8 mouse cellular contexts compared by ENCODE assay signal in genomic region chr15:101316279-101316912, GRCm38 (mm10). TPM values are rescaled to one million over a fixed set of nuclear protein-coding genes. Genes with fewer than 3 reads are reported as not detected.
A peak's percentile ranks its signal among the peaks of the same experiment; 100 is the strongest.
DNase-seq lines count a peak whose midpoint lies in the region; ATAC-seq and TF ChIP-seq lines count a peak whose summit lies in the region.

No protein-coding gene starts in this region.

- no peaks in the 10 kb centered on the region for H3K4me1 ChIP-seq in neural tube, embryonic 12.5 days
- H3K4me1 ChIP-seq in liver, embryonic 12.5 days = peaks cover 49% of the 10 kb centered on the region
- H3K4me1 ChIP-seq in stomach, postnatal 0 days (replicated peaks; ENCODE audit: control insufficient read depth, insufficient read depth) = no peaks in the 10 kb centered on the region

- peak; percentile 31; the same call in 1 of the 2 replicates for ATAC-seq in neural tube, embryonic 12.5 days (ENCODE audit: low FRiP score, low read depth)
- ATAC-seq in liver, embryonic 12.5 days = no peak
- ATAC-seq in stomach, postnatal 0 days (ENCODE audit: low FRiP score, low TSS enrichment) = no peak; the same call in 1 of the 2 replicates

- no peaks in the 10 kb centered on the region for H3K9me3 ChIP-seq in neural tube, embryonic 12.5 days
- no peaks in the 10 kb centered on the region for H3K9me3 ChIP-seq in liver, embryonic 12.5 days (replicated peaks)
- H3K9me3 ChIP-seq in stomach, postnatal 0 days (ENCODE audit: control insufficient read depth, low read length) = no peaks in the 10 kb centered on the region

- peak overlapping the region; percentile 37; the same call in 1 of the 2 replicates for H3K4me2 ChIP-seq in neural tube, embryonic 12.5 days (replicated peaks)
- H3K4me2 ChIP-seq in liver, embryonic 12.5 days = peak overlapping the region; percentile 54
- peak overlapping the region; percentile 60 for H3K4me2 ChIP-seq in stomach, postnatal 0 days (replicated peaks; ENCODE audit: low read depth)

- H3K27ac ChIP-seq in gastrocnemius, adult 2 months = peak overlapping the region; percentile 64
- no peak overlapping the region for H3K27ac ChIP-seq in neural tube, embryonic 12.5 days
- H3K27ac ChIP-seq in liver, embryonic 12.5 days = peak overlapping the region; percentile 58; the same call in 1 of the 2 replicates
- no peak overlapping the region for H3K27ac ChIP-seq in stomach, postnatal 0 days (replicated peaks)

- TF ChIP-seq EP300 in stomach, postnatal 0 days (optimal IDR thresholded peaks at IDR 0.05) = no peak

- no peak overlapping the region for H3K9ac ChIP-seq in neural tube, embryonic 12.5 days
- H3K9ac ChIP-seq in liver, embryonic 12.5 days = 0 out of 2 replicates have a peak overlapping the region, but pooled peaks have one; percentile 8
- 0 out of 2 replicates have a peak overlapping the region, but pooled peaks have one; percentile 9 for H3K9ac ChIP-seq in stomach, postnatal 0 days (ENCODE audit: low read length)

- H3K27me3 ChIP-seq in neural tube, embryonic 12.5 days (replicated peaks) = no peaks in the 10 kb centered on the region
- 0 out of 2 replicates have a peak, but pooled peaks cover 9% of the 10 kb centered on the region for H3K27me3 ChIP-seq in liver, embryonic 12.5 days (replicated peaks)
- no peaks in the 10 kb centered on the region for H3K27me3 ChIP-seq in stomach, postnatal 0 days (ENCODE audit: control insufficient read depth, insufficient read depth, low read length)

- 60% methylated on average over 13 of the region's 13 CpGs for WGBS in neural tube, embryonic 12.5 days
- 23% methylated on average over 13 of the region's 13 CpGs for WGBS in liver, embryonic 12.5 days (ENCODE audit: insufficient replicate concordance)
- WGBS in stomach, postnatal 0 days = 49% methylated on average over 13 of the region's 13 CpGs

- peak overlapping the region; percentile 66 for H3K4me3 ChIP-seq in gastrocnemius, adult 2 months
- H3K4me3 ChIP-seq in neural tube, embryonic 12.5 days = no peak overlapping the region
- peak overlapping the region; percentile 29 for H3K4me3 ChIP-seq in liver, embryonic 12.5 days
- H3K4me3 ChIP-seq in stomach, postnatal 0 days (ENCODE audit: low read depth, low read length) = peak overlapping the region; percentile 34

- no peaks in the 10 kb centered on the region for H3K36me3 ChIP-seq in neural tube, embryonic 12.5 days
- no peaks in the 10 kb centered on the region for H3K36me3 ChIP-seq in liver, embryonic 12.5 days
- no peaks in the 10 kb centered on the region for H3K36me3 ChIP-seq in stomach, postnatal 0 days (ENCODE audit: control insufficient read depth, insufficient read depth, low read length)

- intact Hi-C loops in gastrocnemius, adult 2 months (cut with DNase I) = loop anchor here (5.0 kb wide), 1 partner anchor 94 kb away; the partner anchor contains the start of gene Grasp

- TF ChIP-seq CTCF in gastrocnemius, adult 2 months (IDR thresholded peaks at IDR 0.05) = no peak
- no peak for TF ChIP-seq CTCF in stomach, postnatal 0 days (IDR thresholded peaks at IDR 0.05; ENCODE audit: low read depth)

- no peak for DNase-seq in gastrocnemius, adult 2 months
- no peak for DNase-seq in gastrocnemius, postnatal 25 days
- DNase-seq in neural tube, embryonic 10.5 days (ENCODE audit: extremely low spot score, low spot score) = no peak
- DNase-seq in stomach, postnatal 0 days (ENCODE audit: low spot score) = no peak
- no peak for DNase-seq in adrenal gland, postnatal 25 days
- no peak for DNase-seq in adrenal gland, adult 8-10 months

RNA-seq across cellular contexts. Expression of gene 6030408B16Rik, which starts 23.4 kb away (rescaled TPM):
- under 1 TPM; 0.20 to 0.36 TPM for total RNA-seq in gastrocnemius, adult 2 months (2021)
- total RNA-seq in gastrocnemius, postnatal 25 days (2021) = under 1 TPM; 0.31 to 0.32 TPM
- polyA plus RNA-seq in neural tube, embryonic 12.5 days (2016; fragmentation: Nextera tagmentation; extraction: Ambion mirVana) = 0.13 and 0.23 TPM in 2 replicates
- 0.17 and 0.19 TPM in 2 replicates for polyA plus RNA-seq in liver, embryonic 12.5 days (2016; fragmentation: Nextera tagmentation; extraction: Ambion mirVana)
- polyA plus RNA-seq in stomach, postnatal 0 days (2015; fragmentation: Nextera tagmentation; extraction: Ambion mirVana) = 2.4 TPM in 2 replicates
- 0.27 TPM in 1 of 2 replicates, not detected in the other for total RNA-seq in adrenal gland, postnatal 25 days (2021)
- under 1 TPM; 0.49 to 0.91 (median 0.71) TPM for total RNA-seq in adrenal gland, adult 8-10 months (2022)

RNA-seq across cellular contexts. Expression of gene Atg101, which starts 32.3 kb away (rescaled TPM):
- total RNA-seq in gastrocnemius, adult 2 months (2021) = 10 to 100 TPM; 23.7 to 32.4 TPM
- 10 to 100 TPM; 22.3 to 31.3 TPM for total RNA-seq in gastrocnemius, postnatal 25 days (2021)
- polyA plus RNA-seq in neural tube, embryonic 12.5 days (2016; fragmentation: Nextera tagmentation; extraction: Ambion mirVana) = 74.0 and 80.4 TPM in 2 replicates
- polyA plus RNA-seq in liver, embryonic 12.5 days (2016; fragmentation: Nextera tagmentation; extraction: Ambion mirVana) = 31.5 and 31.7 TPM in 2 replicates
- polyA plus RNA-seq in stomach, postnatal 0 days (2015; fragmentation: Nextera tagmentation; extraction: Ambion mirVana) = 49.3 and 50.4 TPM in 2 replicates
- 40.6 and 44.5 TPM in 2 replicates for total RNA-seq in adrenal gland, postnatal 25 days (2021)
- total RNA-seq in adrenal gland, adult 8-10 months (2022) = 10 to 100 TPM; 31.4 to 48.9 (median 37.0) TPM

RNA-seq across cellular contexts. Expression of gene Krt80, which starts 53.6 kb away (rescaled TPM):
- total RNA-seq in gastrocnemius, adult 2 months (2021) = 1 to 10 TPM; 1.6 to 2.5 TPM
- total RNA-seq in gastrocnemius, postnatal 25 days (2021) = 1 to 10 TPM; 1.6 to 1.9 TPM
- polyA plus RNA-seq in neural tube, embryonic 12.5 days (2016; fragmentation: Nextera tagmentation; extraction: Ambion mirVana) = 0.08 TPM in 1 of 2 replicates, not detected in the other
- 0.11 and 0.16 TPM in 2 replicates for polyA plus RNA-seq in liver, embryonic 12.5 days (2016; fragmentation: Nextera tagmentation; extraction: Ambion mirVana)
- 63.0 and 75.8 TPM in 2 replicates for polyA plus RNA-seq in stomach, postnatal 0 days (2015; fragmentation: Nextera tagmentation; extraction: Ambion mirVana)
- 1.0 and 1.3 TPM in 2 replicates for total RNA-seq in adrenal gland, postnatal 25 days (2021)
- total RNA-seq in adrenal gland, adult 8-10 months (2022) = 1 to 10 TPM; 7.0 to 9.8 (median 8.1) TPM

Comparison
In these comparisons a context has a peak if more than half of its experiments do, and no peak if none do; other contexts are left out.
1. H3K27ac ChIP-seq: peak in gastrocnemius, adult 2 months (single experiment) and liver, embryonic 12.5 days (single experiment); none in neural tube, embryonic 12.5 days (single experiment) and stomach, postnatal 0 days (single experiment).
2. Peak in every context shown above with its lines, with median percentiles within 50 percentile points of each other: H3K4me2 ChIP-seq.